Mouse (Mus musculus): ENCODE measurements around the gene Gng7. TPM values are rescaled to one million over a fixed set of nuclear protein-coding genes. Genes with fewer than 3 reads are reported as not detected.
"Not testable (repeated sequence)": the region's sequence is repeated elsewhere in the genome, so short reads cannot be mapped to it uniquely, and the experiment has no call there.

Gng7 gene
- total RNA-seq, 2 experiments from 2014 or later = 0.61 to 1.1 TPM

- no peak for DNase-seq
Observed at GRCm38 (mm10) chr10:80994621-80995020, 20.1 kb downstream of the Gng7 start.

GRCm38 (mm10) chr10:80993276-80993675 is 21.5 kb downstream of the Gng7 start:
- no peak for DNase-seq

- DNase-seq = no peak
Observed at GRCm38 (mm10) chr10:80991945-80992344, 22.8 kb downstream of the Gng7 start.

- DNase-seq = no peak
Observed at GRCm38 (mm10) chr10:80991007-80991406, 23.7 kb downstream of the Gng7 start.

GRCm38 (mm10) chr10:80990406-80990805 is 24.3 kb downstream of the Gng7 start:
- no peak for DNase-seq

GRCm38 (mm10) chr10:80989854-80990253 is 24.9 kb downstream of the Gng7 start:
- not testable (repeated sequence) for DNase-seq

GRCm38 (mm10) chr10:80989446-80989845 is 25.3 kb downstream of the Gng7 start:
- DNase-seq = no peak

GRCm38 (mm10) chr10:80987709-80988441 is 26.9 kb downstream of the Gng7 start:
- DNase-seq = peak; percentile 85

GRCm38 (mm10) chr10:80986754-80987153 is 28.0 kb downstream of the Gng7 start:
- DNase-seq = peak; percentile 63

- no peak for DNase-seq
Observed at GRCm38 (mm10) chr10:80985970-80986701, 28.6 kb downstream of the Gng7 start.

- DNase-seq = peak; percentile 82
Observed at GRCm38 (mm10) chr10:80985241-80985969, 29.3 kb downstream of the Gng7 start.

- no peak for DNase-seq
Observed at GRCm38 (mm10) chr10:80984223-80984622, 30.5 kb downstream of the Gng7 start.

GRCm38 (mm10) chr10:80982381-80982780 is 32.4 kb downstream of the Gng7 start:
- no peak for DNase-seq

- no peak for DNase-seq
Observed at GRCm38 (mm10) chr10:80981564-80982112, 33.1 kb downstream of the Gng7 start.

- no peak for DNase-seq
Observed at GRCm38 (mm10) chr10:80975478-80975877, 39.3 kb downstream of the Gng7 start.

- no peak for DNase-seq
Observed at GRCm38 (mm10) chr10:80973722-80974121, 41.0 kb downstream of the Gng7 start.

- no peak for DNase-seq
Observed at GRCm38 (mm10) chr10:80972071-80972987, 42.4 kb downstream of the Gng7 start.

GRCm38 (mm10) chr10:80971533-80971932 is 43.2 kb downstream of the Gng7 start:
- DNase-seq = no peak

GRCm38 (mm10) chr10:80970159-80970558 is 44.6 kb downstream of the Gng7 start:
- DNase-seq = no peak

GRCm38 (mm10) chr10:80969298-80969697 is 45.4 kb downstream of the Gng7 start:
- DNase-seq = no peak

- DNase-seq = no peak
Observed at GRCm38 (mm10) chr10:80968106-80968505, 46.6 kb downstream of the Gng7 start.

All from gastrocnemius, postnatal 25 days (tissue).